27 mouse cellular contexts compared by ENCODE assay signal in genomic region chr6:115212132-115212903, GRCm38 (mm10). TPM values are rescaled to one million over a fixed set of nuclear protein-coding genes. Genes with fewer than 3 reads are reported as not detected.
DNase-seq lines count a peak whose midpoint lies in the region; ATAC-seq and TF ChIP-seq lines count a peak whose summit lies in the region.
"Had no signal": no experiment of that assay in that cellular context is flagged by ENCODE, and none has a peak within 500 bp of the region (broad histone marks: within the 10 kb centered on the region; RNA-seq: fewer than 3 reads in every experiment).

No protein-coding gene starts in this region.

- H3K9ac ChIP-seq in heart, adult 2 months (ENCODE audit: low read depth, low read length) = no peak overlapping the region
- no peak overlapping the region for H3K9ac ChIP-seq in kidney, embryonic 15.5 days
- H3K9ac ChIP-seq: embryonic facial prominence, embryonic 13.5 days; forebrain, postnatal 0 days; liver, embryonic 12.5 days; midbrain, embryonic 13.5 days had no signal

- intact Hi-C loops in heart, adult 2 months (cut with DNase I) = no loop called here

- H3K4me1 ChIP-seq in heart, adult 2 months (ENCODE audit: control insufficient read depth, insufficient read depth, low read length) = peaks cover 6% of the 10 kb centered on the region
- peaks cover 7% of the 10 kb centered on the region; the same call in 1 of the 2 replicates for H3K4me1 ChIP-seq in heart, embryonic 10.5 days
- peaks cover 9% of the 10 kb centered on the region for H3K4me1 ChIP-seq in kidney, embryonic 15.5 days
- H3K4me1 ChIP-seq: embryonic facial prominence, embryonic 13.5 days; liver, embryonic 12.5 days; midbrain, embryonic 13.5 days had no signal

- H3K79me2 ChIP-seq in heart, adult 2 months (replicated peaks; ENCODE audit: control insufficient read depth, insufficient read depth, low read length) = no peaks in the 10 kb centered on the region

- no peaks in the 10 kb centered on the region for H3K36me3 ChIP-seq in heart, adult 2 months (ENCODE audit: control insufficient read depth, insufficient read depth, low read length)
- no peaks in the 10 kb centered on the region for H3K36me3 ChIP-seq in heart, embryonic 10.5 days
- no peaks in the 10 kb centered on the region for H3K36me3 ChIP-seq in kidney, embryonic 15.5 days
- H3K36me3 ChIP-seq: embryonic facial prominence, embryonic 13.5 days; liver, embryonic 12.5 days; midbrain, embryonic 13.5 days had no signal

- TF ChIP-seq EP300 in heart, adult 2 months (IDR thresholded peaks at IDR 0.05; ENCODE audit: insufficient read depth, low read depth, low read length) = no peak

- H3K27ac ChIP-seq in heart, adult 2 months = 0 out of 2 replicates have a peak overlapping the region, but pooled peaks have one; percentile 3
- no peak overlapping the region for H3K27ac ChIP-seq in heart, embryonic 10.5 days
- peak overlapping the region; percentile 59 for H3K27ac ChIP-seq in kidney, embryonic 15.5 days
- H3K27ac ChIP-seq: embryonic facial prominence, embryonic 13.5 days; gastrocnemius, adult 2 months; left cerebral cortex, adult 2 months; liver, embryonic 12.5 days; macrophage; midbrain, embryonic 13.5 days had no signal

- no peak overlapping the region for H3K4me2 ChIP-seq in kidney, embryonic 15.5 days
- H3K4me2 ChIP-seq: embryonic facial prominence, embryonic 13.5 days; liver, embryonic 12.5 days; midbrain, embryonic 13.5 days had no signal

- no peak overlapping the region for H3K4me3 ChIP-seq in heart, adult 2 months
- no peak overlapping the region for H3K4me3 ChIP-seq in heart, embryonic 10.5 days
- H3K4me3 ChIP-seq in kidney, embryonic 15.5 days (replicated peaks) = no peak overlapping the region
- H3K4me3 ChIP-seq: embryonic facial prominence, embryonic 13.5 days; gastrocnemius, adult 2 months; left cerebral cortex, adult 2 months; liver, embryonic 12.5 days; midbrain, embryonic 13.5 days had no signal

- TF ChIP-seq POLR2A in heart, adult 2 months (IDR thresholded peaks at IDR 0.05; ENCODE audit: insufficient read depth, low read depth, low read length) = no peak

- TF ChIP-seq CTCF in heart, adult 2 months (IDR thresholded peaks at IDR 0.05) = no peak

- WGBS in heart, adult 2 months = 39% methylated on average over 5 of the region's 5 CpGs
- WGBS in heart, embryonic 10.5 days = 54% methylated on average over 5 of the region's 5 CpGs
- 44% methylated on average over 5 of the region's 5 CpGs for whole genome bisulfite sequencing in kidney, embryonic 15.5 days

- no peaks in the 10 kb centered on the region for H3K9me3 ChIP-seq in heart, embryonic 10.5 days
- no peaks in the 10 kb centered on the region for H3K9me3 ChIP-seq in kidney, embryonic 15.5 days (replicated peaks)
- H3K9me3 ChIP-seq: embryonic facial prominence, embryonic 13.5 days; liver, embryonic 12.5 days; midbrain, embryonic 13.5 days had no signal

- no peak for DNase-seq in heart, adult 2 months
- no peak for DNase-seq in heart, embryonic 10.5 days (ENCODE audit: low spot score)
- DNase-seq in kidney, adult 18-20 months = no peak
- peak; percentile 45 for DNase-seq in gonadal fat pad, adult 2 months (ENCODE audit: low read depth)
- peak; percentile 55 for DNase-seq in lung, postnatal 25 days (ENCODE audit: low spot score)
- DNase-seq in B cell, adult 2 months = no peak
- DNase-seq: cerebellum, adult 11-12 months; forebrain, postnatal 0 days; gastrocnemius, adult 2 months; heart, postnatal 4 days; right cerebral cortex, postnatal 14 days; thymus, postnatal 36 days had no signal

- no peaks in the 10 kb centered on the region for H3K27me3 ChIP-seq in heart, adult 2 months (ENCODE audit: control insufficient read depth, insufficient read depth, low read length)
- 0 out of 2 replicates have a peak, but pooled peaks cover 7% of the 10 kb centered on the region for H3K27me3 ChIP-seq in heart, embryonic 10.5 days (ENCODE audit: insufficient read depth, poor library complexity, severe bottlenecking)
- no peaks in the 10 kb centered on the region; the same call in 1 of the 2 replicates for H3K27me3 ChIP-seq in kidney, embryonic 15.5 days
- H3K27me3 ChIP-seq: embryonic facial prominence, embryonic 13.5 days; liver, embryonic 12.5 days; midbrain, embryonic 13.5 days had no signal

- no peak for ATAC-seq in kidney, embryonic 15.5 days (replicated peaks; ENCODE audit: low FRiP score)
- ATAC-seq: activated CD4-positive, CD25-positive, alpha-beta regulatory T cell, adult 4 months; forebrain, postnatal 0 days; liver, embryonic 12.5 days; midbrain, embryonic 13.5 days; Patski had no signal

RNA-seq across cellular contexts. Expression of gene Gm17482, which starts 14.8 kb away (rescaled TPM):
- not detected for total RNA-seq in heart, adult 2 months (2021)
- polyA plus RNA-seq in heart, adult 2 months (2012; rRNA removed) = not detected in 2 replicates
- not detected in 2 replicates for polyA plus RNA-seq in heart, embryonic 10.5 days (2016; fragmentation: Nextera tagmentation; extraction: Ambion mirVana)
- polyA plus RNA-seq in kidney, embryonic 15.5 days (2015; fragmentation: Nextera tagmentation; extraction: Ambion mirVana) = not detected in 2 replicates
- polyA plus RNA-seq in gonadal fat pad, adult 2 months (2012; rRNA removed) = not detected in 2 replicates
- total RNA-seq: adrenal gland, postnatal 14 days; forebrain, postnatal 0 days; gastrocnemius, adult 2 months; heart, adult 8-10 months; heart, postnatal 4 days; layer of hippocampus, adult 8-10 months; left cerebral cortex, adult 2 months had no signal
- polyA plus RNA-seq: activated CD4-positive, CD25-positive, alpha-beta regulatory T cell, adult 4 months; embryonic facial prominence, embryonic 13.5 days; forebrain, postnatal 0 days; limb, embryonic 11.5 days; liver, embryonic 12.5 days; macrophage; midbrain, embryonic 13.5 days; neural tube, embryonic 14.5 days; Patski; spleen, adult 2 months; testis, adult 2 months had no signal

RNA-seq across cellular contexts. Expression of gene Timp4, which starts 39.7 kb away (rescaled TPM):
- 10 to 100 TPM; 29.9 to 41.5 TPM for total RNA-seq in heart, adult 2 months (2021)
- 24.6 and 37.7 TPM in 2 replicates for polyA plus RNA-seq in heart, adult 2 months (2012; rRNA removed)
- polyA plus RNA-seq in heart, embryonic 10.5 days (2016; fragmentation: Nextera tagmentation; extraction: Ambion mirVana) = 0.09 and 0.10 TPM in 2 replicates
- 0.33 and 0.36 TPM in 2 replicates for polyA plus RNA-seq in kidney, embryonic 15.5 days (2015; fragmentation: Nextera tagmentation; extraction: Ambion mirVana)
- 99.4 and 151 TPM in 2 replicates for polyA plus RNA-seq in gonadal fat pad, adult 2 months (2012; rRNA removed)
- polyA plus RNA-seq: liver, embryonic 12.5 days; macrophage had no signal

Comparison
In these comparisons a context has a peak if more than half of its experiments do, and no peak if none do; other contexts are left out.
1. RNA of gene Timp4, which starts 39.7 kb away (polyA plus RNA-seq): 99.4 to 151 TPM in gonadal fat pad, adult 2 months and 24.6 to 37.7 TPM in heart, adult 2 months; 0.33 to 0.36 TPM in kidney, embryonic 15.5 days and 0.09 to 0.10 TPM in heart, embryonic 10.5 days; every median in the first group is over 10 times any median in the second.
2. DNase-seq: peak in gonadal fat pad, adult 2 months (single experiment) and lung, postnatal 25 days (single experiment); none in heart, adult 2 months (0 of 2), heart, embryonic 10.5 days (single experiment), kidney, adult 18-20 months (single experiment) and B cell, adult 2 months (0 of 2).